Mouse (Mus musculus) thymus, postnatal 4 days (tissue): ENCODE results near the gene Olfr503.
"Not testable (repeated sequence)": the region's sequence is repeated elsewhere in the genome, so short reads cannot be mapped to it uniquely, and the experiment has no call there.

Source experiments
- DNase-seq: peaks from one replicate; pipeline ENCODE4 v3.0.0; 2021

The Olfr503 gene

DNA sequence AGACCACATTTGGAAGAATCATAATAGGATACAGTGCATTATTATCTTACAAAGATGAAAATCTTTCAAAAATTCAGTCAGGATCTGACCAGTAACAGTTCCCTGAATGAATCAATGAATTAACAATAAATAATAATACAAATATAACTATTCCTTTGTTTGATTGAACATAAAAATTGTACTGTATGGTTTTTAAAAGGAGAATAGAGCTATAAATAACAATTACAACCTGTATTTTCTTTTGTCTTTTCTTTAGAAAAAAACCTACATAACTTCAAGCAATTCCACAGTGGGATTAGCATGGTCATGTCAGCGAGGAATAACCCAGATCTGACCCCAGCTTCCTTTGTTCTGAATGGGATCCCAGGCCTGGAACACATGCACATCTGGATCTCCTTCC, at the start of gene Olfr503:
Gene Olfr503 (plus strand): TSS at position 301 of the 400 bp plus-strand sequence.
- not testable (repeated sequence) for DNase-seq

DNA sequence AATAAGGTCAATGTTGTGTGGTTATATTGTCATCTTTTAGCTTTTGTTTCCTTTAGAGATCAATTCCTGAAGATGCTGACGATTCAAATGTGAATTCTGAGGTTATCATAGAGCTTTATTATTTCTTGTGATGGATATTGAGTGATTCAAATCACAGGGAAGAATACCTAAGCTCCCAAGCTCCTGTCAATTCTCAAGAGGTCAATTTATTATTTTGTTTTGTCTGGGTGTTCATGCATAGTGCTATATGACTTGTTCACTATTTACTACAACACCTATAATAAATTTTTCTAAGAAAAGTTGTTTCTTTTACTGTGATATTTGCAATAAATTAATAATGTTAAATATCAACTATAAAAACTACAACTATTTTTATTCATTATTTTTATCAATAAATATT, 19.4 kb upstream of the Olfr503 start, which contains the start of gene Olfr502:
Gene Olfr502 (minus strand): TSS at position 101 of the 400 bp plus-strand sequence.
- no peak for DNase-seq

- DNase-seq = no peak
These were observed 1.9 kb upstream of the Olfr503 start for GRCm38 (mm10) chr7:108542416-108542815.

GRCm38 (mm10) chr7:108565693-108566092, 21.4 kb downstream of the Olfr503 start, which contains the start of gene Olfr504:
TSS of gene Olfr504 (minus strand) at chr7:108565793.
- no peak for DNase-seq

DNA sequence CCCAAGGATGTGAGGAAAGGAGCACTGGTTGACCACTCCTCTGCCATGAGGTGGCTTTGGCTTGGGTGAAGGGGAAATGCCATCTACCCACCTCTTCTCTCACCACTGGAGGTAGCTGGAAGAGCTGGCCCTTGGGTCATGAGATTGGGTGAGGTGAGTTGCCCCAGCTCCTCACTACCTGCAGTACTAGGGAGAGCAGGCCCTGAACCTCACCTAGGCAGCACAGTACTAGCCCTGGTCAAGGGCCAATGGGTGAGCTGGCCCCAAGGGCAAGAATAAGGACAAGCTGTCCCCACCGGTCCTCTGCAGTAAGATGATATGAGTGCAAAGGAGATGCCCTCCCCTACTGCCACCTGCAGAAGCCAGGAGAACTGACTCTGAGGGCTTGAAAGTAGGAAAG, 45.5 kb downstream of the Olfr503 start:
- no peak for DNase-seq
